Mouse (Mus musculus) heart, embryonic 11.5 days (tissue): ENCODE data around the gene Vwf. TPM values are rescaled to one million over a fixed set of nuclear protein-coding genes. Genes with fewer than 3 reads are reported as not detected.

Source experiments
- ATAC-seq: fragments of 200-750 bp; cut with Nextera tagmentation; replicated peaks from 2 replicates; pipeline ENCODE4 v1.8.0; 2017; ENCODE audit warnings: moderate library complexity; ENCODE audit not compliant: insufficient number of reproducible peaks, low FRiP score, low TSS enrichment
- H3K27ac ChIP-seq: fragments of 300-500 bp; sonication (generic); 2 replicates; pipeline ENCODE4 v1.5.1; 2014; ENCODE audit warnings: mild to moderate bottlenecking, low read depth, low read length
- H3K27me3 ChIP-seq: fragments of 300-500 bp; sonication (generic); 2 replicates; pipeline ENCODE4 v1.6.1; 2014; ENCODE audit warnings: mild to moderate bottlenecking, low read length, mixed read lengths; ENCODE audit not compliant: control insufficient read depth, insufficient read depth
- H3K36me3 ChIP-seq: fragments of 300-500 bp; sonication (generic); 2 replicates; pipeline ENCODE4 v1.6.1; 2014; ENCODE audit warnings: mild to moderate bottlenecking, low read length, moderate library complexity, mixed read lengths; ENCODE audit not compliant: control insufficient read depth, insufficient read depth
- H3K4me1 ChIP-seq: fragments of 300-500 bp; sonication (generic); 2 replicates; pipeline ENCODE4 v1.6.1; 2014; ENCODE audit warnings: low read length; ENCODE audit not compliant: control insufficient read depth, insufficient read depth
- H3K4me2 ChIP-seq: fragments of 300-500 bp; sonication (generic); 2 replicates; pipeline ENCODE4 v1.6.1; 2014; ENCODE audit warnings: mild to moderate bottlenecking, moderate library complexity
- H3K4me3 ChIP-seq: fragments of 300-500 bp; sonication (generic); 2 replicates; pipeline ENCODE4 v1.5.1; 2014; ENCODE audit warnings: low read depth, low read length
- H3K9ac ChIP-seq: fragments of 300-500 bp; sonication (generic); 2 replicates; pipeline ENCODE4 v1.6.1; 2014; ENCODE audit warnings: mild to moderate bottlenecking, low read depth, low read length, moderate library complexity
- H3K9me3 ChIP-seq: fragments of 300-500 bp; sonication (generic); replicated peaks from 2 replicates; pipeline ENCODE4 v1.6.1; 2016; ENCODE audit warnings: low read length; ENCODE audit not compliant: control insufficient read depth
- WGBS: fragments of 180-500 bp; shearing (Covaris S2); extraction: QIAGEN DNeasy Blood & Tissue Kit; methylation state at CpG from one replicate; pipeline ENCODE4 v1.1.7; 2014; ENCODE audit not compliant: insufficient replicate concordance; 5-methylcytosine and 5-hydroxymethylcytosine counted together
- polyA plus RNA-seq: library from polyadenylated mRNA; unstranded; fragments of >200 nt; fragmentation: Nextera tagmentation; extraction: Ambion mirVana; gene quantifications from 2 replicates; pipeline ENCODE4 v1.2.1, GENCODE M21; 2014

The Vwf gene
- polyA plus RNA-seq, 1 experiment from 2014 or later: 32.2 TPM

DNA sequence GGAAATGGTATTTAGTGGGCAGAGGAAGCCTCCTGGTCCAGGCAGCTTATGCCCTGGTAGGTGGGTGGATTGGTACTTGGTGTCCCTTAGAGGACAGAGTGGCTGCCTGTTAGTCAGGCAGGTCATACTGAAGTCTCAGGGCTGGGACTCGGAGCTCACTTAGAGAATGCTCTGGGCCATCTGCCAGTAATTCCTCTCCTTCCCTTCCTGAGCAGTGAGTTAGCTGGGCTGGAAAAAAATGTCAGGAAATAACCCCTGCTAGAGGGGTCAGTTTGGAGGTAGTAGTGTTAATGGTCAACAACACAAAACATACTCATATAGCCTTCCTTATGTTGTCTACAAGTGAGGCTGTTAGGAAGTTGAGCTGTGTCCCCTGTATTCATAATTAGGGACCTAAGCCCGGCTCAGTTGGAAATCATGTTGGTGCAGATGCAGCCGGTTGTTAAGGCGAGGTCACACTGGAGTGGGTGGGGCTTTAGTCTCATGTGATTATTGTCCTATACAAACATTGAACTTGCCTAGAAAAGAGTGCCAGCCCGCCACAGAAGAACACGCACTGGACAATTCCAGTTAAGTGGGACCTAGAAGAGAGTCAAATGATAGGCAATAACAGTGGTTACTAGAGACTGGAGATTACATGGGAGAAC, 33.5 kb upstream of the Vwf start:
- H3K9me3 ChIP-seq: no peaks in the 10 kb centered on the region
- peak overlapping the region; percentile 31 for H3K27ac ChIP-seq
- H3K36me3 ChIP-seq: no peaks in the 10 kb centered on the region
- WGBS: 45% methylated on average over 6 of the region's 6 CpGs
- no peak overlapping the region for H3K4me2 ChIP-seq
- 0 out of 2 replicates have a peak overlapping the region, but pooled peaks have one; percentile 22 for H3K9ac ChIP-seq
- no peak overlapping the region for H3K4me3 ChIP-seq
- ATAC-seq: no peak
- no peaks in the 10 kb centered on the region for H3K27me3 ChIP-seq
- H3K4me1 ChIP-seq: peaks cover 11% of the 10 kb centered on the region

DNA sequence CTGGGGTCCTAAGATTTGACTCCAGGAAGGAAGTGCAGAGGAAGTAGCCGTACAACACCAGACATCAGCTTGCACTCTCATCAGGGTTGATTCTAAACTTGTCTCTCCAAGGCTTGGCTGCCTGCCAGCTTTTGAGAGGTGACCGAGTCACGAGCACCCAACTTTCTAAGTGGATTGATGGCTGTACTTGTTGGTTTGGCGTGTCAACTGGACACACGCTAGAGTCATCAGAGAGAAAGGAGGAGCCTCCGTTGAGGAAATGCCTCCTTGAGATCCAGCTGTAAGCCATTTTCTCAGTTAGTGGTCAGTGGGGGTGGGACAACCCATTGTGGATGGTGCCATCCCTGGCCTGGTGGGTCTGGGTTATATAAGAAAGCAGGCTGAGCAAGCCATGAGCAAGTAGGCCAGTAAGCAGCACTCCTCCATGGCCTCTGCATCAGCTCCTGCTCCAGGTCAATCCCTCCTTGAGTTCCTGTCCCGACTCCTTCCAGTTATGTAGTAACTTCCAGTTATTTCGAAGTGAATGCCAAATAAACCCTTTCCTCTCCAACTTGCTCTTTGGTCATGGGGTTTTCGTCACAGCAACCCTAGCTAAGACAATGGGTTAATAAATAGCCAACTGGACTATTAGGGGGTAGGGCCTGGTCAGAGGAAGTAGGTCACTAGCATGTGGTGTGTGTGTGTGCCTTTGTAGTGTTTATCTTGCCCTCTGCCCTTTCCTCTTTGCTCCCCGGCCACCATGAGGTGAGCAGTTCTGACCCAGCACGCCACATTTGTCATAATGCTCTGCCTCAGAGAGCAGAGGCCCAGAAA, 30.9 kb upstream of the Vwf start:
- no peak overlapping the region for H3K4me2 ChIP-seq
- 51% methylated on average over 11 of the region's 11 CpGs for WGBS
- H3K4me3 ChIP-seq: no peak overlapping the region
- H3K27ac ChIP-seq: no peak overlapping the region
- H3K9ac ChIP-seq: no peak overlapping the region
- H3K9me3 ChIP-seq: no peaks in the 10 kb centered on the region
- H3K4me1 ChIP-seq: peaks cover 11% of the 10 kb centered on the region
- H3K27me3 ChIP-seq: no peaks in the 10 kb centered on the region
- no peaks in the 10 kb centered on the region for H3K36me3 ChIP-seq
- 0 out of 2 replicates have a peak, but pooled peaks have one; percentile 24 for ATAC-seq

DNA sequence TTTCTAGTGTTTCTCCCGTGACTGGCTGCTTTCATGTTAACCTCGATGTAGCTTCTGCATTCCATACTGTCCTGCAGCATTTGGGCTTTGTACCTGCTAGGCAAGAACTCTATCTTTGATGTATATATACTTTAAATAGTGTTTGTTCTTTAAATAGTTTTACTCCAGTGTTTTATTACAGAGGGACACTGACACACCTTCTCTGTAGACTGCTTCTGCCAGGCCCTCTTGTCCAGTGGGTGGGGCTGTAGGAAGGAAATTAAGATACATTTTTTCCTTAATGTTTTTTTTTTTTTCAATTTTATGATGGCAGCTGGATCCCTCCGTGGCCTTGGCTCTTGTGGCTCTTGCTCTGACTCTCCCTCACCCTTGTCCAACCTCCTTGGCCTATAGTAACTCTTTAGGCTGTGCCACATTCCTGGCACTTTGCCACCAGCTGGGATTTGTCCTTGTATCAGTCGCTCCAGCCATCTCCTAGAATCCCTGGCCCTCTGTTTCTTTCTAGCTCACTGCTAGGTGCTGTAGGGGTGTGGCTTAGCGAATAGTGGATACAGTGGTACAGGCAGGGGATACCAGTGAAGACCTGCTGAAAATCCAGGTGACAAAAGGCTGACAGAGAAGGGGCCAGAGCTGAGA, 24.9 kb upstream of the Vwf start:
- no peak overlapping the region for H3K9ac ChIP-seq
- no peak for ATAC-seq
- H3K36me3 ChIP-seq: no peaks in the 10 kb centered on the region
- H3K27me3 ChIP-seq: no peaks in the 10 kb centered on the region
- WGBS: 52% methylated on average over 5 of the region's 5 CpGs
- no peaks in the 10 kb centered on the region for H3K4me1 ChIP-seq
- no peak overlapping the region for H3K27ac ChIP-seq
- H3K4me2 ChIP-seq: no peak overlapping the region
- no peaks in the 10 kb centered on the region for H3K9me3 ChIP-seq
- no peak overlapping the region for H3K4me3 ChIP-seq

DNA sequence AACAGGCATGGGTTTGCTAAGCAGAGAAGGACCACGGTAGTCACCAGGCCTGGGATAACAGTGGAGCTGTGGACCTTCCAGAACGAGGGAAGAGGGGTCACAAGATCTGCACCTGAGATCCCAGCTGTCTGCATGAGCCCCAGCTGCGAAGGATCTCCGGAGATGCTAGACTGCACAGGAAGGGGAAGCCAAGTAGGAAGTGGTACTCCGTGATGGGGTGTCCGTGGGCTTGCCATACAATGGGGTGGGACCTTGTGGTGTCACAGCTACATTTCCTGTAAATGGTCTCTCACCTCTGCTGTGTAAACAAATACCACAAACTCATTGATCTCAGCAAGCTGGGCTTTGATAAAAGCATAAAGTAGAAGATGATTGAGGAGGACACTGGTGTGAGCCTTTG, 22.5 kb upstream of the Vwf start:
- no peaks in the 10 kb centered on the region for H3K4me1 ChIP-seq
- no peak overlapping the region for H3K9ac ChIP-seq
- H3K27ac ChIP-seq: no peak overlapping the region
- no peaks in the 10 kb centered on the region for H3K36me3 ChIP-seq
- H3K4me2 ChIP-seq: no peak overlapping the region
- 80% methylated on average over 6 of the region's 6 CpGs for WGBS
- no peak overlapping the region for H3K4me3 ChIP-seq
- H3K27me3 ChIP-seq: no peaks in the 10 kb centered on the region
- H3K9me3 ChIP-seq: no peaks in the 10 kb centered on the region
- no peak for ATAC-seq

DNA sequence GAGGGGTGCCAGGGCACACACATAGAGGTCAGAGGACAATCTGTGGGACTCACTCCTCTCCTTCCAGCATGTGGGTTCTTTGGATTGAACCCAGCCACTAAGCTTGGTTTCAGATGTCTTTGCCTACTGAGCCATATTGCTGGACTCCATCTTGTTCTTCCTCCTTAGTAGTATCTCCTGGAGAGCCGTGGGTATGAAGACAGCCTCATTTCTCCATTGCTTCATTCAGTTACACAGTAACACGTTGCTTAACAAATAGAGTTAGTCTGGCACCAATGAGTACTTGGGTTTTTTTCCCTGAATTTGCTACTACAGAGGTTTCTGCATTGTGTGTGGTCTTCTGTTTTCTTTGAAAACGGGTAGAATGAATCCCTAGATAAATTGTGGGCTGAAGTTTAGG, 20.5 kb upstream of the Vwf start:
- WGBS: 59% methylated on average over 3 of the region's 3 CpGs
- no peaks in the 10 kb centered on the region for H3K27me3 ChIP-seq

DNA sequence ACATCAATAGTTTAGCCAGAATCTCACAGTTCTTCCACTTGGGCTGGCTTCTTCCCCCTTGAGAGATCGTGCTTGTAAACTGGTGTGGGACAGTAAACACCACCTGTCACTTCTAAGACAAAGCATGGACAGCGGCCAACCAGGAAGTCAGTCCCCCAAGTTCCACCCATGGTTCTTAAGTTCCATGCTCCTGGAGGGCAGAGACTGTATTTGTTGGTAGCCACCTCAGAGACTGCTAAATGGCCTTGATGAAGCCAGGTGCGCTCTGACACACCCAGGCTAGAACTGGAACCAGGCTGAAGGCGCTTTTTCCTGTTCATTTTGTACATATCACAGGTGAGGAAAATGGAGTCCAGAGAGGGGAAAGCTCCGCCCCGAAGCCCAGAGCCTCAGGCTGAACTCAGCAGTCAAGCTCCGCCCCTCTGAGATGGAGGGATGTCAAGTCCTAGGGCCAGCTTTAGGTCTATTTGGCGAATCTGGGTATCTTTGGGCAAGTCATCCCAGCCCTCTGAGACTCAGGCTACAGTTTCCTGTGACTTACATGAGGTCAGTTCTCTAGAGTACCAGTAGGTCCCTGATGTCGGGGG, 17.9 kb upstream of the Vwf start:
- Histone ChIP-seq H3K9ac (no peak overlapping the region), H3K36me3 (no peaks in the 10 kb centered on the region), H3K4me3 (no peak overlapping the region), H3K9me3 (no peaks in the 10 kb centered on the region), H3K4me1 (no peaks in the 10 kb centered on the region), H3K27me3 (no peaks in the 10 kb centered on the region), H3K4me2 (no peak overlapping the region), H3K27ac (no peak overlapping the region)
- 82% methylated on average over 8 of the region's 9 CpGs for WGBS
- no peak for ATAC-seq

More for the DNA sequence above, 20.5 kb upstream of the Vwf start:
- H3K36me3 ChIP-seq: no peaks in the 10 kb centered on the region
- H3K9me3 ChIP-seq: no peaks in the 10 kb centered on the region
- H3K9ac ChIP-seq: no peak overlapping the region
- H3K27ac ChIP-seq: no peak overlapping the region
- ATAC-seq: no peak
- no peaks in the 10 kb centered on the region for H3K4me1 ChIP-seq
- no peak overlapping the region for H3K4me3 ChIP-seq
- no peak overlapping the region for H3K4me2 ChIP-seq

DNA sequence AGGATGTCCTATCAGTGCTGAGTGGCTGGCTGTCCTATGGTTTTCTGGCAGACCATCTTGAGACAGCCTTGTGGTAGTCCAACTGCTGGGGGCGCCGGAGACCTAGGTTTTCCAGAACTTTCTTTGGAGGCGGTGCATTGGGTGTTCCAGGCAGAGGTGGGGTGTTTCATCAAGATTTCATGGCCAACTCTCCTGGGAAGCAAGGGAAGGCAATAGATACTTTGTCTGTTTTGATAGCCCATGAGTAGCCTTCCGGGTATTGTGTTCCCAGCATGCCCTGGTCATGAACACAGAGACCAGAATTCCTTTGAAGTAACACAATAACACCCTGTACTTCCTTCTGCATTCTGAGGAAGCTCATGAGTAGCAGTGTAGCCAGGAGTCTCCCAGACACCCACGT, 17.1 kb upstream of the Vwf start:
- Histone ChIP-seq H3K27ac (no peak overlapping the region), H3K4me2 (no peak overlapping the region), H3K4me3 (no peak overlapping the region), H3K36me3 (no peaks in the 10 kb centered on the region), H3K4me1 (no peaks in the 10 kb centered on the region), H3K27me3 (no peaks in the 10 kb centered on the region), H3K9ac (no peak overlapping the region), H3K9me3 (no peaks in the 10 kb centered on the region)
- WGBS: 72% methylated on average over 5 of the region's 5 CpGs
- 0 out of 2 replicates have a peak, but pooled peaks have one; percentile 9 for ATAC-seq

DNA sequence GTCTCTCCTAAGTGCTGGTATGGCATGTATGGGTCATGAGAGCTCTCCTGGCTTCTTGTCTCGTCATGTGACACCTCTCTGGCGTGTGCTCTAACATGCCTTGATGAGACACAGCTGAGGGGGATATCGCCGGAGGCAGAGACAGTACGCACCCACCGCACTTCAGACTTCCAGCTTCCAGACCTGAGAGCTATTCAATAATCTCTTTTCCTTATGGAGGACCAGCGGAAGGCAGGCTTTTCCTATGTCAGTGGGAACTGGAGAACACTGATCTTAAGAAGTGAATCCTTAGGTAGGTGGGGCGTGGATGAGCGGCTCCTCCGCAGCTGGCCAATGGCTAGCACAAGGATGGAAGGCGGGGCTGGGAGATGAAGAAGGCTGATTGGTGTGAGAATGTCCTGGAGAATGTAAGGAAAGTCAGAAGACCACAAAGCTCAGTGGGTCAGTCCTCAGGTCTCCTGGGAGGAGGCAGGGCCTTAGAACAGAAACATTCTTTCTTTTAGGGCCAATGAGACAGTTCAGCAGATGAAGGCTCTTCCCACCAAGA, 13.4 kb upstream of the Vwf start:
- Histone ChIP-seq H3K36me3 (no peaks in the 10 kb centered on the region), H3K9ac (no peak overlapping the region), H3K27me3 (no peaks in the 10 kb centered on the region), H3K4me3 (no peak overlapping the region), H3K4me2 (no peak overlapping the region), H3K27ac (no peak overlapping the region), H3K9me3 (no peaks in the 10 kb centered on the region), H3K4me1 (no peaks in the 10 kb centered on the region)
- 80% methylated on average over 11 of the region's 11 CpGs for WGBS
- no peak for ATAC-seq
